Mouse (Mus musculus) ES-E14 (cell line): ENCODE measurements around the gene Coch.

Experiments used
- CHD2 ChIP-seq: IDR thresholded peaks from 2 replicates; pipeline ENCODE4 v1.6.1; 2014; ENCODE audit warnings: mild to moderate bottlenecking, low read depth, low read length, inconsistent platforms
- MAFK ChIP-seq: IDR thresholded peaks from 2 replicates; pipeline ENCODE4 v1.6.1; 2014; ENCODE audit warnings: mild to moderate bottlenecking, low read depth, low read length, inconsistent platforms; ENCODE audit not compliant: insufficient read depth
- ZC3H11A ChIP-seq: IDR thresholded peaks from 2 replicates; pipeline ENCODE4 v1.6.1; 2012; ENCODE audit warnings: low read depth, mild to moderate bottlenecking, inconsistent platforms, low read length, borderline replicate concordance

GRCm38 (mm10) chr12:51633481-51633880 is 40.3 kb downstream of the Coch start:
- TF ChIP-seq ZC3H11A (no peak), MAFK (no peak), CHD2 (no peak)
